22 mouse cellular contexts compared by ENCODE assay signal in genomic region chr4:105318421-105318820, GRCm38 (mm10).
DNase-seq lines count a peak whose midpoint lies in the region; ATAC-seq and TF ChIP-seq lines count a peak whose summit lies in the region.
"Had no signal": no experiment of that assay in that cellular context is flagged by ENCODE, and none has a peak within 500 bp of the region (broad histone marks: within the 10 kb centered on the region; RNA-seq: fewer than 3 reads in every experiment).

No protein-coding gene starts in this region.

- WGBS in liver, postnatal 0 days (ENCODE audit: insufficient replicate concordance), result 76% methylated on average over 2 of the region's 2 CpGs
- 74% methylated on average over 2 of the region's 2 CpGs for WGBS in liver, embryonic 12.5 days (ENCODE audit: insufficient replicate concordance)

- H3K4me3 ChIP-seq in liver, postnatal 0 days (ENCODE audit: low read depth, low read length), result no peak overlapping the region
- no peak overlapping the region for H3K4me3 ChIP-seq in liver, embryonic 12.5 days
- H3K4me3 ChIP-seq in embryonic fibroblast, embryonic 13.5 days (ENCODE audit: insufficient read depth, low read length), result no peak overlapping the region
- H3K4me3 ChIP-seq: embryonic facial prominence, embryonic 10.5 days; embryonic facial prominence, embryonic 12.5 days; erythroblast, embryonic 14.5 days; forebrain, embryonic 10.5 days; forebrain, embryonic 12.5 days had no signal

- no peak for ATAC-seq in liver, postnatal 0 days
- no peak for ATAC-seq in liver, embryonic 12.5 days
- ATAC-seq: activated CD4-positive, CD25-positive, alpha-beta regulatory T cell, adult 4 months; forebrain, embryonic 14.5 days; forebrain, embryonic 16.5 days; Patski had no signal

- H3K36me3 ChIP-seq in liver, postnatal 0 days (replicated peaks; ENCODE audit: insufficient read depth, low read length), result no peaks in the 10 kb centered on the region
- no peaks in the 10 kb centered on the region for H3K36me3 ChIP-seq in liver, embryonic 12.5 days
- H3K36me3 ChIP-seq: embryonic facial prominence, embryonic 10.5 days; embryonic facial prominence, embryonic 12.5 days; forebrain, embryonic 10.5 days; forebrain, embryonic 12.5 days had no signal

- no peak for TF ChIP-seq EP300 in liver, postnatal 0 days (IDR thresholded peaks at IDR 0.05; ENCODE audit: low read depth)

- no peaks in the 10 kb centered on the region for H3K9me3 ChIP-seq in liver, postnatal 0 days (ENCODE audit: low read length)
- H3K9me3 ChIP-seq in liver, embryonic 12.5 days (replicated peaks), result no peaks in the 10 kb centered on the region
- H3K9me3 ChIP-seq: embryonic facial prominence, embryonic 10.5 days; embryonic facial prominence, embryonic 12.5 days; forebrain, embryonic 10.5 days; forebrain, embryonic 12.5 days had no signal

- peaks cover 10% of the 10 kb centered on the region for H3K4me1 ChIP-seq in liver, postnatal 0 days (ENCODE audit: insufficient read depth)
- H3K4me1 ChIP-seq in liver, embryonic 12.5 days, result 0 out of 2 replicates have a peak, but pooled peaks cover 4% of the 10 kb centered on the region
- H3K4me1 ChIP-seq in embryonic fibroblast, embryonic 13.5 days (ENCODE audit: control insufficient read depth, insufficient read depth, low read length), result no peaks in the 10 kb centered on the region
- H3K4me1 ChIP-seq: embryonic facial prominence, embryonic 12.5 days; forebrain, embryonic 12.5 days had no signal

- no peak overlapping the region for H3K27ac ChIP-seq in liver, postnatal 0 days (ENCODE audit: low read depth)
- H3K27ac ChIP-seq in liver, embryonic 12.5 days, result no peak overlapping the region
- peak overlapping the region; percentile 21; the same call in 1 of the 2 replicates for H3K27ac ChIP-seq in embryonic fibroblast, embryonic 13.5 days (ENCODE audit: insufficient read depth, low read length)
- H3K27ac ChIP-seq: embryonic facial prominence, embryonic 10.5 days; embryonic facial prominence, embryonic 12.5 days; forebrain, embryonic 10.5 days; forebrain, embryonic 12.5 days had no signal

- no peak for TF ChIP-seq POLR2A in embryonic fibroblast, embryonic 13.5 days (IDR thresholded peaks at IDR 0.05; ENCODE audit: low read depth, low read length)

- no peak for TF ChIP-seq CTCF in liver, postnatal 0 days (IDR thresholded peaks at IDR 0.05; ENCODE audit: low read depth)
- no peak for TF ChIP-seq CTCF in embryonic fibroblast, embryonic 13.5 days (IDR thresholded peaks at IDR 0.05; ENCODE audit: borderline replicate concordance, insufficient read depth, low read length)

- no peaks in the 10 kb centered on the region for H3K27me3 ChIP-seq in liver, postnatal 0 days (ENCODE audit: insufficient read depth, low read length)
- no peaks in the 10 kb centered on the region for H3K27me3 ChIP-seq in liver, embryonic 12.5 days (replicated peaks)
- H3K27me3 ChIP-seq: embryonic facial prominence, embryonic 12.5 days; forebrain, embryonic 12.5 days; Patski had no signal

- DNase-seq in liver, postnatal 0 days, result no peak
- DNase-seq in NIH3T3 (ENCODE audit: low read depth), result peak; percentile 64
- no peak for DNase-seq in gastrocnemius, adult 8-10 months (ENCODE audit: low spot score in 2 of 2)
- DNase-seq: adrenal gland, adult 8-10 months; adrenal gland, postnatal 14 days; adrenal gland, postnatal 36 days; cerebellum, adult 11-12 months; cerebellum, adult 2 months; cerebellum, adult 9-10 months; cerebellum, postnatal 10 days; cerebellum, postnatal 25 days had no signal

- peak overlapping the region; percentile 38; the same call in 1 of the 2 replicates for H3K4me2 ChIP-seq in liver, postnatal 0 days (ENCODE audit: low read depth, low read length)
- no peak overlapping the region for H3K4me2 ChIP-seq in liver, embryonic 12.5 days
- H3K4me2 ChIP-seq: embryonic facial prominence, embryonic 12.5 days; forebrain, embryonic 12.5 days had no signal

- H3K9ac ChIP-seq in liver, postnatal 0 days (replicated peaks), result no peak overlapping the region
- no peak overlapping the region for H3K9ac ChIP-seq in liver, embryonic 12.5 days
- H3K9ac ChIP-seq: embryonic facial prominence, embryonic 12.5 days; forebrain, embryonic 12.5 days had no signal
